Mouse (Mus musculus): ENCODE data around the gene Wbp2nl.

DNA sequence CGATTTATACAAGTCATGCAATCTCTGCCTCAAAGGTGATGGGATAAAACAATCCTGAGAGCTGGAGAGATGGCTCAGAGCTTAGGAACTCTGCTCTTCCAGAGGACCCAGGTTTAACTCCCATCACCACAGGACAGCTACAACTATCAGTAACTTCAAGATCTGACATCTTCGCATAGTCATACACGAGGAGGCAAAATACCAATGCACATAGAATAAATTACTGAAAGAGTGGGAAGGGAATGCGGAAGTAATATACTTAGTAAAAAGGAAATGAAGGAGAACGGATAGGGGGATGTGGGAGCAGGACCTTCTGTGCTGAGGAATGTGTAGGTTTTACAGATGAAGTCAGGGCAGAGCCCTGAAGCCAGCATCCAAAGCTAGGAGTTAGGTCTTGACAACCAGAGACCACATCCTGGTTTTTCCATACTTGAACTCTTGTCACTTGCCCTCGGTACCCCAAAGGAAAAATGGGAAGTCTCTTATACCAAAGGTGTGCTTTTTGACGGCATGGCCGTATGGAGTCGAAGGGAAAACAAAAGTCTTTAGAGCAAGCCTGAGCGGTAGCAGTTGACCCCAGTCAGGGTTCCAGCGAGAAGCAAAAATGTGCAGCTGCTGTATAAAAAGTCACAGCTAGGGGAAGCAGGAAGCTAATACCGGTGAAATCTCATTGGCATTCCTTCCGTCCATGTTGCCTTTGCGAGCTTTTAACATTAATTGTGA, 48.0 kb downstream of the Wbp2nl start:
- TF ChIP-seq POLR2A (IDR thresholded peaks at IDR 0.05; ENCODE audit: insufficient read depth, low read depth, low read length) (no peak), CTCF (IDR thresholded peaks at IDR 0.05; ENCODE audit: insufficient read depth, low read depth, low read length) (no peak)

Data from olfactory bulb, adult 2 months (tissue).